Mouse (Mus musculus) right cerebral cortex, postnatal 25 days (tissue): Measurements from ENCODE around the gene Trim28.
"Not testable (repeated sequence)": the region's sequence is repeated elsewhere in the genome, so short reads cannot be mapped to it uniquely, and the experiment has no call there.

Experiments used
- DNase-seq: peaks from one replicate; pipeline ENCODE4 v3.0.0; 2022

The Trim28 gene

DNA sequence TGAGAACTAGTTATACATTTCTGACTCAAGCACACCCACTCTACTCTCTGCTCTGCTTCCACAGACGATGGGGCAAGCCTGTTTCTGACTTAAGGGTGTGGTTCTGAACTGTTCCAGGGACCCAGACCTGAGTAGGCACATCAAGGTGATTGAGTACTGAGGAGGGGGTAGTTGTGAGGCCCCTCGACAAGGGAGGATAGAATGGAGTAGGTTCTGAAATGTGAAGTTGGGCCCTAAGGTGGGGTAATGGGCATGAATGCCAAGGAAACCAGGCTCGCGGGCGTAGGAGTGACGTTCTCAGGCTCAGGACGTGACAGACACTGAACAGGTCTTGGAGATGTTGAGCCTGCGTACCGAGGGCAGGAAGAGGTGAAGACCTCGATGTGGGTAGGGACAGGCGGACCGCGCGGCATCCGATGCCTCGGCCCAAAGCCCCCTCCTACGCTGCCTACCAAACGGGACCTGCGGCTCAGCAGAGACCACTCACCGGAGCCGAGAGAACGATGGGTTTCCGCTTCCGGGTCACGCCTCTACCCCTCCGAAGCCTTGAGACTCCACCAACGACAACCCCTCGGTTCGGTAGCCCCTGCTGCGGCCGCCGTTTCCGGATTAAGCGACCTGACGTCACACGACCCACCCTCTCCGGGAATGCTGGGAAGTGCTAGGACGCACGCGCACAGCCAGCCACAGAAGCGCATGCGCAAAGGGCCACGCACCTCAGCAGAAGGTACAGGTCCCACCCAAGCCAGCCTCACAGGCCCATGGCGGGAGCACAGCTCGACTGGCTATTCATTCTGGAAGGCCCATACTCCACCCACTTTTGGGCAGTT, 35.4 kb downstream of the Trim28 start, which contains the start of gene Chmp2a:
TSS of gene Chmp2a (minus strand) at position 660 of the 830 bp plus-strand sequence.
- peak; percentile 98 for DNase-seq

DNA sequence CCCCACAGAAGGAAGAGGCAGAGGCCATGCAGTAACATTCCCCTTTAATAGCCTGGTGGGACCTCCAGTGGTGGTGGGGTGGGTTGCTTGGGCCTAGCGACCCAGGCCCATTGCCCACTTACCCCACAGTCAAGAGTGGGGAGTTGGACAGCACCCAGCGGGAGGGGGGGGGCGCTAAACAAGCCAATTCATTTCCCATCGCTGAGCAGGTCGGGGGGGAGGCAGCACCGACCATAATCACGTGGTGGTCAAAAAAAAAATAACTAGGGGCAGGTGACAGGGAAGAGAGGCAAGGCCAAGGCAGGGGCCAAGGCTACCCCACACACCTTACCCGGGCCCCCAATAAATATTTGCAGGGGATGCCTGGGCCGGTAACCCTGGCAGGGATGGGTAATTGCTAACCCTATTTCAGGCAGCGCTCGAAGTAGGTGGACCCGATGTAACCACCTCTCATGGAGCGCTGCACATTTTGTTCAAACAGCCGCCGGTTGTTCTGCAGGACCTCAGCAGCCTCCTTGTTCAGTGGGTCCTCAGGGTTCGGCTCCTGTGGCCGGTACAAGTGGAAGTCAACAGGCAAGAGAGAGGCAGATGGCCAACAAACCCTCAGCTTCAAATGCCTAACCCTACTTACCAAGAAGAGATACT, 36.4 kb downstream of the Trim28 start:
- DNase-seq = no peak

DNA sequence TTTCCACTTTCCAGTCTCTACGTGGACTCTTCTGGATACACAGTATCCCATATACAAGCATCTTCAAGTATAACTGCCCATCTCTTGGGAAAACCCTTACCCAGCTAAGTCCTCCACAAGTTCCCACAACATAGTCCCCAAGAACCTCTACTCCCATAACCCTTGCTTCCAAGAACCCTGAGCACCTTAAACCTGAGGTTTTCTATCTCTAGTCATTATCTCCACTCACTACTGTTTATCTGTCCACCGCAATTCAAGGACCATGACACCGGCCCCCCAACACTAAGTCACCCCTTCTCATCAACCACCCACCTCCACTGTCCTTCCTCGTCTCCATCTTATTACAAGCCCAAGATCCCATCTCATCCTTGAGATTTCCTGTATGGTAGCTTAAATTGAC, 37.9 kb downstream of the Trim28 start:
- no peak for DNase-seq

DNA sequence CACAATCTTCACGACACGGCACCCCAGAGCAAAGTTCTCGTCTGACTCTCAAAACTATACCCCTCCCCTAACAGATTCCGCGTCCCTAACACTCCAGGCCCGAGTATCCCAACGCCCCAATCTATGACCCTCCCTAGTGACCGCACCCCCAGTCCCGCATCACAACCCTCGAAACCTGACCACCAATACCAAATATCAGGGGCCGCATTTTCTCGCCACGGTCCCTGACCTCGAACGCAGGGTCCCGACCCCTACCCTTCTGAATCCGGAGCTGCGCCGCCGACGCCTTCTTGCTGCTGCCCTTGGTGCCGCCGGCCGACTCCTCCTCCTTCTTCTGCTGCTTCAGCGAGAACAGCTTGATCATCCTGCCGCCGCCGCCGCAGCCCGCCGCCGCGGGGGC, 38.5 kb downstream of the Trim28 start:
- DNase-seq = no peak

DNA sequence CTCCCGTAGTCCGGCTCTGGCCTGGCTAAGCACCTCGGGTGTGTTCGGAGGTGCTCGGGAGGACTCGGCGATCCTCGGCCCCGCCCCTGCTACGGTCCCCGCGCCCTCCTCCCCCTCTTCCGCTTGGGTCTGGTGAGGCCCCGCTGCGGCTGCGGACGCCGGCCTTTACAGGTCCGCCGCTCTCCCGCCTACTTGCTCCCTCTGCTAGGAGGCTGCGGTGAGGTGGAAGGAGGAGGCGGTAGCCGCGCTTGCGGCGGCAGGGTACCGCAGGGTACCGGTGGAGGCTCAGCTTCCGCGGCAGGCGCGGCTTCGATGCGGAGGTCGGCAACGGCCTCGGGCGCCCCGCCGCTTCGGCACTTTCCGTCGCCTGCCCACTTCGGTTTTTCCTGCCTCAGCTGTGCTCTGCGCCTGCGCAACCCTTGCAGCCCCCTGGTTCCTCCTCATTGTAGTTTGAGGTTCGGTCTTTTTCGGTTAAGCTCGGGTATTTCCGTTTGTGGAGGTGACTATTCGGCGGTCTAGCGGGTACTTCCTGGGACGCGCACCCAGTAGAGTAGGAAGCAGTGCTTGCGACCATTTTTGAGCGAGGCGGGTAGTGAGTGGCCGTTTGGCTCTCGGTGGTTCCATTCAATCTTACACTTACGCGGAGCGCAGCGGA, 39.1 kb downstream of the Trim28 start, which contains the start of gene Ube2m:
TSS of gene Ube2m (minus strand) at position 375 of the 655 bp plus-strand sequence.
- DNase-seq = peak; percentile 99

DNA sequence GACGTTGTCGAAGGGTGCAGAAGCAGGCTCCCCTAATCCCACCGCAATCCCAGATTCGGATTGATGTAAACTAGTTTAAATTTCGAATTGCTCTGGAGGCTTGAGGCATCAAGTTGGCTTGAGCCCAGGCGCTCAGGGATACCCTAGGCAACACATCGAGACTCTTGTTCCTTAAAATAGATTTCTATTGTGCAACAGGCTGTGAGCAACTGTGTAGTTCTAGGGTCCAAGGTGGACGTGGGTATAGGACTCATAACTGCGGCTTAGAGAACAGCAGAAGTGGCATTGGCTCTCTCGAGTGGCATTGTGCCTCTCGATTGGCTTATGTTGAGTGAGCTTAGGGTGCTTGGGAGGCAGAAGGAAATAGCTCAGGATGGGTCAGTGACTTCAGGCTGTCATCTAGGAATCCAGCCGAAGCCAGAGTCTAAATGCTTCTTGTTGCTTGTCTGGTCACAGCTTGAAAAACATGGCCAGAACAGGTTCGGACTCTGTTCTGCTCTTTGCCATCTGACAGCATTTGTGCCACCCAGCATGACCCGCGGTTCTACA, 39.8 kb downstream of the Trim28 start:
- no peak for DNase-seq

DNA sequence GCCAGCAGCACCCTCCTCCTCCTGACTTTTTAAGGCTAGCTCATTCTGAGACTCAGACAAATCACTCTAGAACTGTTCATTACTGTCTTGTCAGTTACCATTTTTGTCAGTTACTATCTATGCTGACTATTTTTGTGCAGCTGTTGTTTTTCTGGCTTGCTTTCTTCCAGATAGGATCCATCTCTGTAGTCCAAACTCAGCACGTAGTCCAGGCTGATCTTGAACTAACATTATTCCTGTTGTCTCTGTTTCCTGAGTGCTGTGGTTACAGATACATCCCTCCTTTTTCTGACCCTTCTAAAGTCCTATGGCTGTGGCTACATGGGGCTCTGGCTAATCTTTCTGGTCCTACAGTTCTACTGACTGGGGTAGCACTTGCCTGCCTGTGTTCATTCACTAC, 40.3 kb downstream of the Trim28 start:
- DNase-seq = no peak

DNA sequence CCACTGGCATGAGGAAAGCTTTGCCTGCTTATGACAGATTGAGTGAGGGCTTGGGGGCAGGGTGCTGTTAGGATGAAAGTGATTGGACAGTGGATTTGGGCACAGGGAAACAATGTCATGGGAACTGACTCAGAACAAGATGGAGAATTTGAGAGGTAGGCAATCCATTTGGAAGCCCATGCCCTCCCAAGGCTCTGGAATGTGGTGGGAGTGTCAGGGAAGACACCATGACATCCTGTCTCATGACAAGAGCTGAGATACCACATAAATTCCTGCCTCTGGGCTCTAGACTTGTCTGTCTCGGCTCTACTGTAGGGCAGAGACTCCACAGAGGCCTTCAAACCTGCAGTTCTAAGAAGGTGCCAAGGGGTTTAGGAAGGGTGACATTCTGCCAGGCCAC, 42.3 kb downstream of the Trim28 start:
- no peak for DNase-seq

DNA sequence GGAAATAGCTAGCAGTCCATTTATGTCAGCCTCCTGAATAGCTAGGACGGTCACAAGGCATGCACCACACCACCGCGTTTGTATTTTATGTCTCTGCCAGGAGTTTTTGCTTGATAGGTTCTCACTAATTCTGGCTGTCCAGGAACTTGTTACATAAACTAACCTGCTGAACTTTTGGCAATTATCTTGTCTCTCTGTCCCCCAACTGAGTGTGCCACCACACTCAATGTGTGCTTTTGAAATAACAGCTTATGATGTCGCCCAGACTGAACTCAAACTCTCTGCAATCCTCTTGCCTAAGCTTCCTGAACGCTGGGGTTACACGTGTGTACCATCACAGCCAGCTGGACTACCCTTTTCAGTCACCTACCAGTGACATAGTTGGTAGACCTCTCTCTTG, 43.6 kb downstream of the Trim28 start:
- no peak for DNase-seq

DNA sequence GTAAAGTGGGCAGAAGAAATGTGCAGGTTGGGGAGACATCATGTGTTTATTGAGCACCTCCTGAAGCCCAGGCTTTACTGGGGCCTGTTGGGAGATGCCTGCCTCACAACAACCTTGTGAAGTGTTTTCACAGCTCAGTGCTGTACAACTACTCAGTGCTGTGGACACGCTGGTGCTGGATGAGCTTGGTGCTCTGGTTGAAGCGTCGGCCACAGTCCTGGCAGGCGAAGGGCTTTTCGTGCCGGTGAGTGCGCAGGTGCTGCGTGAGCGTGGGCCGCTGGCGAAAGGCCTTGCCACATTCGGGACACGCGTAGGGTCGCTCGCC, 44.2 kb downstream of the Trim28 start:
- DNase-seq = no peak

DNA sequence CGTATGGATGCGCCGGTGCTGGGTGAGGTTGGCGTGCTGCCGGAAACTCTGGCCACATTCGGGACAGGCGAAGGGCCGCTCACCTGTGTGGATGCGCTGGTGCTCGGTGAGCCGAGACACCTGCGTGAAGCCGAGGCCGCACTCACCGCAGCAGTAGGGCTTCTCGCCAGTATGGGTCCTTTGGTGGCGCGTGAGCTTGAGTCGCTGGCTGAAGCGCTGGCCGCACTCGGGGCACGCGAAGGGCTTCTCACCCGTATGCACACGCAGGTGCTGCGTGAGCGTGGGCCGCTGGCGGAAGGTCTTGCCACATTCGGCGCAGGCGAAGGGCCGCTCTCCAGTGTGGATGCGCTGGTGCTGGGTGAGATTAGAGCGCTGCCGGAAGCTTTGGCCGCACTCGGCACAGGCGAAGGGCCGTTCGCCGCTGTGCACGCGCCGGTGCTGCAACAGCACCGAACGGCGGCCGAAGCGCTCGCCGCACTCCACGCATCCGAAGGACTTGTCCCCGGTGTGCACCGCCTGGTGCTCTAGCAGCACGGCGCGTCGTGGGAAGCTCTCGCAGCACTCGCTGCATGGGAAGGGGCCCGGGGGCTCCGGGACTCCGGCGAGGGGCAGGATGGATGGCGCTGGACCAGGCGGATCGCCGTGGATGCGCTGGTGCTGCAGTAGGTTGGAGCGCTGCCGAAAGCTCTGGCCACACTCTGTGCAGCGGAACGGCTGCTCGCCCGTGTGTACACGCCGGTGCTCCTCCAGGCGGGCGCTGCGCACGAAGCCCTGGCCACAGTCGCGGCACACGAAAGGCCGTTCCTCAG, 44.7 kb downstream of the Trim28 start:
- peak; percentile 69 for DNase-seq

DNA sequence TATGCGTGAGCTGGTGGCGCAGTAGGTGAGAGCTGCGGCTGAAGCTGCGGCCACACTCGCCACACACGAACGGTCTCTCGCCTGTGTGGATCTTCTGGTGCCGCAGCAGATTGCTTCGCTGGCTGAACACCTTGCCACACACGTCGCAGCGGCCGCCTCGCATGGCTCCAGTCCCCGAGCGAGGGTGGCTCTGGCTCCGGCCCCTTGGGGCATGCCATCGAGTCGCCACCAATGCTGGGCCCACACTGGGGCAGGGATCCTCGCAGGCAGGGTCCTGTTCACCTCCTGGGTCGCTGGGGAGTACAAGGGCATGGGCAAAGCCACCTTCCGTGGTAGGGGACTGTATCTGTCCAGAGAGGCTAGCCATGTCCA, 45.3 kb downstream of the Trim28 start:
- DNase-seq = no peak

DNA sequence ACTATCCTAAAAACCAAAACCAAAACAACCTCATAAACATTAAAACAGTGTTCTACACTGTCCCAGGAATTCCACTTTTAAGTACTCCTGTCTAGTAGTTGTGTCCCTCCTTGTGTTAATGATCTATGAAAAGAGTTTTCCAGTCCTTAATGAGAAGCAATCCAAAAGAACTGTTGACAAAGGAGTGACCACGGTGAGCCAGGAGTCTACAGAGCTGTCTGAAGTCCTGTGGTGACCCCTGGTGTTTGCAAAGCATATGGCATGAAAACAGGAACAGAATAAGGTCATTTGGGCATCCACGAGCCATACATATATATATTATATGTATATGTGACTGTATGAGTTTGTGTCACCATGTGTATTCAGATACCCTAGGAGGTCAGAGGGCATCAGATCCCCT, 47.2 kb downstream of the Trim28 start:
- no peak for DNase-seq

DNA sequence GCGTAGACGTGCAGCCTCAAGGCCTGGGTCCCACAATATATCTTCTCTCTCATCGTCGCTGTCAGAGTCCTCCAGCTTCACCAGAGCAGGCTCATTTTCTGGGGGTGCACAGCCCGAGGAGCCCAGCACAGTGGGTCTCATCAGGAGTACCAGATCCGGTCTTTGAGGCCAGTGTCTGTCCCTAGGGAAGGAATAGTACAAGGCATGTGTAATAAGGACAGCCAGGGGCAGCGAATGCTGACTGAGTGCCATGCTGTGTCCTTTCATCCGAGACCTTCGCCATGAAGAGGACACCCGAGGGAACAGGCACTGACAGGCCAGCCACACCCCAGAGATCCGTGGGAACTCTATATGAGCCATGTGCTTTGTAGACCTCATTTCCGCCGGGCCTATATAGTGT, 54.1 kb downstream of the Trim28 start:
- DNase-seq = no peak

DNA sequence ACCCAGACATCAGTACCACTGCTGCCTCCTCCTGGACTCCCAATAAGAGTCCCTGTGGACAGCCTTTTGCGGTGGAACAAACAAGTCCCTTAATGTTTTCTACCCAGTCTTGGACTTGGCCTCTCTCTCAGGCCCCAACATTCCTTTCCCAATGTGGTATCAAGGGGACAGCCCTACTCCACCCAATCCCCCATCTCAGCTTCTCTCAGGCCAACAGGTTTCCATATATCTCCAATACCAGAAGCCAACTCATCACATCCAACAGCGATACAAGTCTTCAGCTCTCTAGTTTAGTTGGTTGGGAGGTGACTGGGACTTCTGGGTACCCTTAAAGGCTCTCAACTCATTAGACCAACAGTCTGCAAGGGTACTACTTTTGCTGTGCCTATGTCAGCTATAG, 54.6 kb downstream of the Trim28 start:
- DNase-seq = no peak

DNA sequence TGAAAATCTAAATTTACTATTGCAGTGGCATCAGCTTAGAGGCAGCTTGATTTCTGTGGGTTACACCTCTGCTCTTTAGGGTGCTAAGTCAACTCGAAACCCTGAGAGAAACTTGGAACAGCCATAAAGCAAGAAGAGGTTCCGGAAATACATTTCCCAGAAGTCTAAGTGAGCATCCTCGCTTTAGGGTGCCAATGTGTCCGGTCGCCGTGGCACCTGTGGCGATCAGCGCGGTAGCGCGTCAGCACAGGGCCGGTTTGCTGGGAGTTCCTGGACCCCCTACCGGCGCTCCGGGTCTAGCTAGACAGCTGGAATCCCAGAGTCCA, 55.0 kb downstream of the Trim28 start:
- DNase-seq = no peak

DNA sequence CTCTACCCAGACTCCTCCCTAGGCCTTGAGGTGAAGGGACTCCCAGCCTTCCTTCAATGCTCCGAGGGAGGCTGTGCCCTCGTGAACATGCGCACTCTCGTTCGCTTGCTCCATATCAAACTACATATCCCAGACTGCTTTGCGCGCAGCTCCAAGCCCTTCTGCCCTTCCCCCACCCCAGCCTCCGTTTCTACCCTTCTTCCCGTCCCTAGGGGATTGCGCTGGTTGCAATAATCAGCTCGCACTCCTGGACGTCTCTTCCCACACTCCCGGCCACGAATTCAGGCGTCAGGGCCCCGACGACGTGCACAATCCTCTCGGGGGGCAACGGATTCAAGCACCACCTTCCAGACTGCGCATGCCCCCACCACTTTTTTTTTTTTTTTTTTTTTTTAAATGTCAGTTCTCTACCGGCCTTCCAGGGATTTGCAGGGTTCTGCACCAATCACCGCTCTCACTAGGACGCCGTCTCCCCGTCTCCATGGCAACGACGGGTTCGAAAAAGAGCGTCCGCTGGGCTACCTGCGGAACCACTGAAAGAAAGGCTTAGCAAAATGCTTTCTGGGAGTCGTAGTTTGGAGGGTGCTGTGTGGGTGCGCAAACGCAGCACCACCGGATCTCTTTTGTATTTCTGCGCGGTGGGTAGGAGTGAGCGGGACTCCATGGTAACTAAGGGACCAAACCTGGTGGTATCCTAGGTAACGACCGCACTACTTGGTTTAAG, 55.5 kb downstream of the Trim28 start, which contains the start of gene Mzf1:
TSS of gene Mzf1 (minus strand) at position 478 of the 724 bp plus-strand sequence.
- DNase-seq = peak; percentile 92

DNA sequence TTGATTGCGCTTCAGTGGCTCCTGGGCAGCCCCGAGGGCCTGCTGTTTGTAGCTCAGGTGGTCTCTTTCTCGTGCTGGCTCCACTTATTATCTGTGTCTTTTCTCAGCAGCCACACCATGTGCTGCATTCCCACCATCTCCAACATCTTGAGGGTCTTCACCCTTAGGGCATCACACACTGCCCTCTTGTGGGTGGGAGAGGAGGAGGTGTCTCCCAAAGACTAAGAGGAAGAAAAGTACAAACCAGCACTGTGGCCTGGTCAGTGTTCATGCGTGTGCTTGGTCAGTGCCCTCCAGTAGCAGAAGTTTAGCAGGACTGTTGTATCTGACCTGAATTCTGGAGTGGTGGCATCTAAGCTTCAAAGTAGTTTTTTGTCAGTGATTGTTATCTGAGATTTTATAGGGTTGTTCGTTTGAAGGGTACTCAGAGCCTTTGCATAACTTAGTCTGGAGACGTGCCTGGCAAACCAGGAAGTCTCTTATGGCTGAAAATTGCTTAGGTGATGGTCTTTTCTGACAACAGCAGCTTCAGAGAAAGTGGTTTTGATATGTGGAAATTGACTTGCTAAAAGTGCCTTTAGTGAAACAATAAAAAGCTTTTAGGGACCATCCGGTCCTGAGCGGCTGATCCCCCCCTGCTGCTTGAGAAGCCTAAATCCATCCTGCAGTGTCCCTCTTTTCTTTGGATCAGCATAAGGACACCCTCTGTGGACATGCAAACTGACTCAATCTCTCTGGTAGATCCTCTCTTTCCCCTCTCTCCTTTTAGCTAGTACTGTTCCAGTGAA, 58.2 kb downstream of the Trim28 start:
- no peak for DNase-seq

DNA sequence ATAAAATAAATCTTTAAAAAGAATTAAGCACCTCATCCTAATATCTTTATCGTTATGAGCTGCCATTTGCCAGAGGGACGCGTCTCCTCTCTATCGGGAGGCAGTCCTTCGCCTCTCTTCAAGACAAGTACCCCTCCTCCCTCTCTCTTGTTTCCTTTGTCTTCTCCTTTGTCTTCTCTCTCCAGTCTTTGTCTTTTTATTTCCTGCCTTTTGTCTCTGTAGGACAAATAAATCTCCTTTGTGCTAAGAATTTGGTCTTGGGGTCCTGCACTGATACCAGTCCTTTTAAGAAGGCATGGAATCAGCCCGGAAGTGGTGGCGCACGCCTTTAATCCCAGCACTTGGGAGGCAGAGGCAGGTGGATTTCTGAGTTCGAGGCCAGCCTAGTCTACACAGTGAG, 60.6 kb downstream of the Trim28 start:
- no peak for DNase-seq

DNA sequence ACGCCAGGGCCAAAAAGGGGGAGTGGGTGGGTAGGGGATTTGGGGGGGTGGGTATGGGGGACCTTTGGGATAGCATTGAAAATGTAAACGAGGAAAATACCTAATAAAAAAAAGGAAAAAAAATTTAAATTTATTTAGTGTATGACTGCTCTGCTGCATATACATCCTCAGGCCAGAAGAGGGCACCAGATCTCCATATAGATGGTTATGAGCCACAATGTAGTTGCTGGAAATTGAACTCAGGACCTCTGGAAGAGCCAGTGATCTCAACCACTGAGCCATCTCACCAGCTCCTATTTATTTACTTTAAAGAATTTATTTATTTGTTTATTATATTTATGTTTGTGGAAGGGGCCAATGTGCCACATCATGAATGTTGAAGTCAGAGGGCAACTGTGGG, 64.5 kb downstream of the Trim28 start:
- DNase-seq = not testable (repeated sequence)

DNA sequence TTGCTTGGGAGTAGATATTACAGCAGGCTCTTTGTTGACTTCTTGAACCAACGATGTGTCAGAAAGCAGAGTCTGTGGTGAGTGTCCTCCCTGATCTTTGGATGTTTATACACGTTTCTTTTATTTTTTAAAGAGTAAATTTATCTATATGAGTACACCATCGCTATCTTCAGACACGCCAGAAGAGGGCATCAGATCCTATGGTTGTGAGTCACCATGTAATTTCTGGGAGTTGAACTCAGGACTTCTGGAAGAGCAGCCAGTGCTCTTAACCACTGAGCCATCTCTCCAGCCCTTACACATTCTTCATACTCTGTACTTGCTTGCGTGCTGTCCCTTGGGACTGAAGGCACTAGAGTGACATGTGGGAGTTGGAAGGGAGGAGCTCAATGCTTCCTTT, 73.4 kb downstream of the Trim28 start:
- no peak for DNase-seq
